Mouse (Mus musculus) lung, postnatal 0 days (tissue): ENCODE data around the gene Hnmt. TPM values are rescaled to one million over a fixed set of nuclear protein-coding genes. Genes with fewer than 3 reads are reported as not detected.

Experiments
- ATAC-seq: fragments of 200-750 bp; cut with Nextera tagmentation; 2 replicates; pipeline ENCODE4 v1.8.0; 2017; ENCODE audit warnings: moderate library complexity
- DNase-seq: peaks from one replicate; pipeline ENCODE4 v3.0.0-alpha.2; 2016; ENCODE audit warnings: low spot score
- H3K27ac ChIP-seq: fragments of 300-500 bp; sonication (generic); 2 replicates; pipeline ENCODE4 v1.5.1; 2014; ENCODE audit warnings: antibody characterized with exemption, mild to moderate bottlenecking, low read length, mixed read lengths
- H3K27me3 ChIP-seq: fragments of 300-500 bp; sonication (generic); replicated peaks from 2 replicates; pipeline ENCODE4 v1.6.1; 2014; ENCODE audit warnings: low read length, mixed read lengths; ENCODE audit not compliant: insufficient read depth
- H3K36me3 ChIP-seq: fragments of 300-500 bp; sonication (generic); 2 replicates; pipeline ENCODE4 v1.6.1; 2014; ENCODE audit warnings: low read length, mixed read lengths; ENCODE audit not compliant: insufficient read depth
- H3K4me1 ChIP-seq: fragments of 300-500 bp; sonication (generic); 2 replicates; pipeline ENCODE4 v1.6.1; 2014; ENCODE audit warnings: antibody characterized with exemption, low read depth, low read length, mixed read lengths; ENCODE audit not compliant: insufficient read depth
- H3K4me2 ChIP-seq: fragments of 300-500 bp; sonication (generic); replicated peaks from 2 replicates; pipeline ENCODE4 v1.6.1; 2014; ENCODE audit warnings: low read depth, mild to moderate bottlenecking, low read length, moderate library complexity, mixed read lengths
- H3K4me3 ChIP-seq: fragments of 300-500 bp; sonication (generic); 2 replicates; pipeline ENCODE4 v1.5.1; 2014; ENCODE audit warnings: low read depth, low read length
- H3K9ac ChIP-seq: fragments of 300-500 bp; sonication (generic); replicated peaks from 2 replicates; pipeline ENCODE4 v1.6.1; 2014; ENCODE audit warnings: low read depth, mild to moderate bottlenecking
- H3K9me3 ChIP-seq: fragments of 300-500 bp; sonication (generic); 2 replicates; pipeline ENCODE4 v1.6.1; 2016; ENCODE audit warnings: low read length, mixed read lengths
- CTCF ChIP-seq: IDR thresholded peaks from 2 replicates; pipeline ENCODE4 v1.5.1; 2016; ENCODE audit warnings: antibody characterized with exemption, mild to moderate bottlenecking
- EP300 ChIP-seq: IDR thresholded peaks from 2 replicates; pipeline ENCODE4 v1.6.1; 2016; ENCODE audit warnings: antibody characterized with exemption, mild to moderate bottlenecking, control low read depth
- WGBS: fragments of 180-500 bp; shearing (Covaris S2); extraction: QIAGEN DNeasy Blood & Tissue Kit; methylation state at CpG from one replicate; pipeline ENCODE4 v1.1.7; 2014; 5-methylcytosine and 5-hydroxymethylcytosine counted together
- polyA plus RNA-seq: library from polyadenylated mRNA; unstranded; fragments of >200 nt; fragmentation: Nextera tagmentation; extraction: Ambion mirVana; gene quantifications from 2 replicates; pipeline ENCODE4 v1.2.1, GENCODE M21; 2015

The Hnmt gene
- polyA plus RNA-seq, result 5.6 and 5.8 TPM in 2 replicates

DNA sequence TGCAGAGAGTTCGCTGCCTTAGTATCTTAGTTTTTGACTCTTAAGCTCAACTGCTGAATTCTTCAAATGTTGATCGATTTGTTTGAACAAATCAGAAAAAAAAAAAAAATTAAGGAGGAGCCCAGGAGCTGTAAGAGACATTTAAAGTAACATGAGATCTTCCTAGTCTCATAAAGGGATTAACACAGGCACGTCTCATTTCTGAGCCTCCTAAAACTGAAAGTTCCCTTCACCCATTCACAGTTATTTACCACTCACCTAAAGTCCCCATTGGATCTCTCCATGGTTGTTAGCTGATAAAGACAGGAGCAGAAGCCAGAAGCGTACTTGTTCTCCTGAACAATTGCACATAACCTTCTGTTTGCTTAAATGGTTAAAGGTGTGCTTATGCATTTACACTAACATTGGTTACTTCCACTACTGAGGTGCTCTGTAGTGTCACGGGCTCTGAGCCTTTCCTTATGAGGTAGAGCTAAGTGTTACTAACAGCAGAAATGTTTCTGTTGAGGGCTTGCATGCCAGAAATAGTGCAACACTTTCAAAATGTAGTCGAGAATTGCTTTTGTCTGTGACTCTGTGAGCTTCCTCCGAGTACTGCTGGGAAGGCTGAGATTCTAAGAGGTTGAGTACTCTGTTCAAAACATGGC, at the start of gene Hnmt:
Gene Hnmt, minus strand, starts transcription at position 51 of the 647 bp plus-strand sequence.
- H3K9ac ChIP-seq, result 0 out of 2 replicates have a peak within 1 kb of the TSS, but pooled peaks have one; percentile 16

DNA sequence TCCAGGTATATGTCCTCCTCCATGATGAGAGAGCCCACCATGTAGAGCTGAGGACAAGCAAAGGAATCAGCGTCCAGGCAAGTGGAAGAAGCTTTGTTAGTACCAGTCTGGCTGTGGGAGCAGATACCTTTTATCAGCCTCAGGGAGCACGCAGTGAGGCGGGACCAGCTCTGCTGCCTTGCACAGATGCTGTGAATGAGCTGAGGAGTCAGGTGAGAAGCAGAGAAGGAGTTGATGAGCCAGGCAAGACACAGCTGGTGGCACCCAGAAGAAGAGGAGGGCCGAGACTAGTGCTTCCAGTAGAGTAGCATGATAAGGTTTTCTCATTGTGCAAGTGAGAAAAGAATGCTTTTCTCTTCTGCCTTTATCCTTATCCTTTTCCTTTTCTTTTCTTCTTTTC, 47.3 kb upstream of the Hnmt start, which contains the start of gene Tbpl2:
Gene Tbpl2, minus strand, starts transcription at position 101 of the 400 bp plus-strand sequence.
- Histone ChIP-seq H3K4me3 (no peak within 1 kb of the TSS), H3K4me2 (no peak within 1 kb of the TSS), H3K9me3 (no peaks in the 10 kb centered on the region), H3K9ac (no peak within 1 kb of the TSS), H3K4me1 (no peaks in the 10 kb centered on the region), H3K36me3 (no peaks in the 10 kb centered on the region), H3K27me3 (no peaks in the 10 kb centered on the region), H3K27ac (no peak within 1 kb of the TSS)
- ATAC-seq (no peak), DNase-seq (no peak)
- TF ChIP-seq EP300 (no peak), CTCF (no peak)
- WGBS, result 68% methylated on average over 4 of the region's 4 CpGs

More for the DNA sequence above, at the start of gene Hnmt:
- Histone ChIP-seq H3K4me1 (no peaks in the 10 kb centered on the region), H3K4me2 (peak within 1 kb of the TSS; percentile 45), H3K27ac (no peak within 1 kb of the TSS), H3K27me3 (no peaks in the 10 kb centered on the region), H3K9me3 (no peaks in the 10 kb centered on the region), H3K36me3 (no peaks in the 10 kb centered on the region), H3K4me3 (peak within 1 kb of the TSS; percentile 21)
- ATAC-seq (no peak; the same call in 1 of the 2 replicates), DNase-seq (peak; percentile 7)
- WGBS, result 28% methylated on average over 7 of the region's 7 CpGs
- no peak for TF ChIP-seq EP300
- TF ChIP-seq CTCF, result no peak

- H3K4me2 ChIP-seq, result no peak overlapping the region
- H3K4me1 ChIP-seq, result no peaks in the 10 kb centered on the region
- no peak for DNase-seq
- H3K27ac ChIP-seq, result no peak overlapping the region
- H3K9ac ChIP-seq, result no peak overlapping the region
- 75% methylated on average over 1 of the region's 1 CpGs for WGBS
- no peaks in the 10 kb centered on the region for H3K27me3 ChIP-seq
- TF ChIP-seq CTCF (no peak), EP300 (no peak)
- H3K4me3 ChIP-seq, result no peak overlapping the region
- no peaks in the 10 kb centered on the region for H3K9me3 ChIP-seq
- H3K36me3 ChIP-seq, result no peaks in the 10 kb centered on the region
- no peak for ATAC-seq
Observed at GRCm38 (mm10) chr2:24090921-24091320, 41.7 kb upstream of the Hnmt start.

GRCm38 (mm10) chr2:24050459-24050858, 1.3 kb upstream of the Hnmt start:
- no peak for ATAC-seq
- Histone ChIP-seq H3K27me3 (no peaks in the 10 kb centered on the region), H3K9ac (no peak overlapping the region), H3K27ac (no peak overlapping the region), H3K4me3 (no peak overlapping the region), H3K9me3 (no peaks in the 10 kb centered on the region), H3K36me3 (no peaks in the 10 kb centered on the region), H3K4me2 (no peak overlapping the region), H3K4me1 (no peaks in the 10 kb centered on the region)
- TF ChIP-seq CTCF (no peak), EP300 (no peak)
- no peak for DNase-seq
- 73% methylated on average over 3 of the region's 3 CpGs for WGBS

GRCm38 (mm10) chr2:24048480-24049097, 605 bp downstream of the Hnmt start:
- Histone ChIP-seq H3K27me3 (no peaks in the 10 kb centered on the region), H3K27ac (no peak overlapping the region), H3K4me1 (no peaks in the 10 kb centered on the region), H3K4me3 (peak overlapping the region; percentile 21), H3K9ac (0 out of 2 replicates have a peak overlapping the region, but pooled peaks have one; percentile 16), H3K9me3 (no peaks in the 10 kb centered on the region), H3K36me3 (no peaks in the 10 kb centered on the region), H3K4me2 (peak overlapping the region; percentile 45)
- DNase-seq, result peak; percentile 26
- peak; percentile 46 for ATAC-seq
- 7% methylated on average over 16 of the region's 16 CpGs for WGBS
- TF ChIP-seq CTCF, result no peak
- no peak for TF ChIP-seq EP300

- no peak overlapping the region for H3K9ac ChIP-seq
Observed at GRCm38 (mm10) chr2:24047551-24048479, 1.4 kb downstream of the Hnmt start.

More at GRCm38 (mm10) chr2:24047551-24048479, 1.4 kb downstream of the Hnmt start:
- no peak for DNase-seq
- no peaks in the 10 kb centered on the region for H3K4me1 ChIP-seq
- no peak for TF ChIP-seq EP300
- TF ChIP-seq CTCF, result no peak
- no peaks in the 10 kb centered on the region for H3K9me3 ChIP-seq
- H3K27me3 ChIP-seq, result no peaks in the 10 kb centered on the region
- ATAC-seq, result no peak
- 62% methylated on average over 6 of the region's 6 CpGs for WGBS
- no peaks in the 10 kb centered on the region for H3K36me3 ChIP-seq
- no peak overlapping the region for H3K27ac ChIP-seq
- H3K4me2 ChIP-seq, result peak overlapping the region; percentile 45
- H3K4me3 ChIP-seq, result peak overlapping the region; percentile 21
